Mouse (Mus musculus): ENCODE data around the gene Traf3. TPM values are rescaled to one million over a fixed set of nuclear protein-coding genes. Genes with fewer than 3 reads are reported as not detected.

The Traf3 gene
- polyA plus RNA-seq, 1 experiment from 2014 or later: 6.0 TPM

- H3K27ac ChIP-seq (replicated peaks in 1 of 2; ENCODE audit: control insufficient read depth in 1 of 2, insufficient read depth in 1 of 2, low read depth in 2 of 2, low read length in 2 of 2): no peak overlapping the region
- no peaks in the 10 kb centered on the region for H3K36me3 ChIP-seq (ENCODE audit: control insufficient read depth, insufficient read depth, low read length)
- H3K9me3 ChIP-seq (ENCODE audit: control insufficient read depth, low read length): no peaks in the 10 kb centered on the region
- no peak overlapping the region for H3K9ac ChIP-seq (ENCODE audit: low read length)
- no peak overlapping the region for H3K4me2 ChIP-seq (ENCODE audit: low read length)
- peaks cover 6% of the 10 kb centered on the region in 2 experiments; a peak in 3 of 4 replicates for H3K4me1 ChIP-seq (ENCODE audit: control insufficient read depth in 2 of 2, insufficient read depth in 2 of 2, low read length in 2 of 2)
- 87% methylated on average over 1 of the region's 1 CpGs for WGBS
- H3K27me3 ChIP-seq (ENCODE audit: control insufficient read depth, insufficient read depth, low read length): no peaks in the 10 kb centered on the region
- H3K4me3 ChIP-seq (ENCODE audit: control insufficient read depth in 1 of 2, insufficient read depth in 1 of 2, low read depth in 1 of 2, low read length in 2 of 2): no peak overlapping the region
- no peak for ATAC-seq (ENCODE audit: insufficient number of reproducible peaks, insufficient read depth, low FRiP score, low read depth)
Measured at GRCm38 (mm10) chr12:111155756-111156155, 10.4 kb upstream of the Traf3 start.

DNA sequence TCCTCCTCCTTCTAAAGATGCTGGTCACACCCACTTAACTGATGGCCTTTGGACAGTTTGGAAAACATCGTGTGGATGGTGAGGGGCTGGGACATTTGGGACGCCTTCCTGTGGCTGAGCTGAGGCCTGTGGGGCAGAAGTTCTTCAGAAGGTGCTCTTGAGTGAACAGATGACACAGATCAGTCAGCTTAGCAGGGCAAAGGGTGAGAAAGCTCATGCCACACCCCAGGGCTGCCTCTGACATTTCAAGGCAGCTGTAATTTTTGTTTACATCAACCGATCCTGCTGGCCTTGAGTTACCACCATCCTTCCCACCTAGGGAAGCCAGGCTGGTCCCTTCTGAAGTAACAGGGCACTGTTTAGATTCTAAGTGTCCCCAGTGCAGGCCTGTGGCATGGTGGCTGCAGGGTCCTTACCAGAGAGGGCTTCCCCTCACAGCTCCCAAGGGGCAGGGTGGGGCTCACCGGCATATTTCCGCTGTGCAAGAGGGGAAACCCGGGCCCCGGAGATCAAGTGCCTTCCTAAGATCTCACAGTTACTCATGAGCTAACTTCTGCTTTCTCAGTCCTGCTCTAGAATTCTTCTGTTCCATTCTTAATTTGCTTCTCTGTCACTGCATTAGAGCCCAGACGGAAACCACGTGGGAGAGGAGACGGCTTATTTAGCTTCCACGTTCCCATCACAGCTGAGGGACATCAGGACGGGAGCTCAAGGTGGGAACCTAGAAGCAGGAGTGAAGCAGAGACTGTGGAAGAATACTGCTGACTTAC is 6.3 kb upstream of the Traf3 start:
- no peak overlapping the region for H3K4me3 ChIP-seq (ENCODE audit: control insufficient read depth in 1 of 2, insufficient read depth in 1 of 2, low read depth in 1 of 2, low read length in 2 of 2)
- no peaks in the 10 kb centered on the region for H3K36me3 ChIP-seq (ENCODE audit: control insufficient read depth, insufficient read depth, low read length)
- H3K4me2 ChIP-seq (ENCODE audit: low read length): no peak overlapping the region
- no peak for ATAC-seq (ENCODE audit: insufficient number of reproducible peaks, insufficient read depth, low FRiP score, low read depth)
- no peak overlapping the region for H3K27ac ChIP-seq (replicated peaks in 1 of 2; ENCODE audit: control insufficient read depth in 1 of 2, insufficient read depth in 1 of 2, low read depth in 2 of 2, low read length in 2 of 2)
- WGBS: 59% methylated on average over 12 of the region's 12 CpGs
- H3K27me3 ChIP-seq (ENCODE audit: control insufficient read depth, insufficient read depth, low read length): no peaks in the 10 kb centered on the region
- H3K9me3 ChIP-seq (ENCODE audit: control insufficient read depth, low read length): no peaks in the 10 kb centered on the region
- no peak overlapping the region for H3K9ac ChIP-seq (ENCODE audit: low read length)
- peaks cover 8 to 16% of the 10 kb centered on the region in 2 experiments; a peak in 3 of 4 replicates for H3K4me1 ChIP-seq (ENCODE audit: control insufficient read depth in 2 of 2, insufficient read depth in 2 of 2, low read length in 2 of 2)

GRCm38 (mm10) chr12:111160871-111161270 is 5.3 kb upstream of the Traf3 start:
- 89% methylated on average over 10 of the region's 10 CpGs for WGBS
- H3K4me1 ChIP-seq (ENCODE audit: control insufficient read depth in 2 of 2, insufficient read depth in 2 of 2, low read length in 2 of 2): peaks cover 12 to 17% of the 10 kb centered on the region in 2 experiments; a peak in 3 of 4 replicates
- H3K4me2 ChIP-seq (ENCODE audit: low read length): no peak overlapping the region

GRCm38 (mm10) chr12:111161943-111162311 is 4.2 kb upstream of the Traf3 start:
- H3K4me1 ChIP-seq (ENCODE audit: control insufficient read depth in 2 of 2, insufficient read depth in 2 of 2, low read length in 2 of 2): peaks cover 12 to 17% of the 10 kb centered on the region in 2 experiments; a peak in 3 of 4 replicates
- no peaks in the 10 kb centered on the region for H3K9me3 ChIP-seq (ENCODE audit: control insufficient read depth, low read length)
- no peaks in the 10 kb centered on the region for H3K36me3 ChIP-seq (ENCODE audit: control insufficient read depth, insufficient read depth, low read length)
- H3K27ac ChIP-seq (replicated peaks in 1 of 2; ENCODE audit: control insufficient read depth in 1 of 2, insufficient read depth in 1 of 2, low read depth in 2 of 2, low read length in 2 of 2): no peak overlapping the region
- H3K9ac ChIP-seq (ENCODE audit: low read length): peak overlapping the region; percentile 58; the same call in 1 of the 2 replicates
- H3K4me3 ChIP-seq (ENCODE audit: control insufficient read depth in 1 of 2, insufficient read depth in 1 of 2, low read depth in 1 of 2, low read length in 2 of 2): peak overlapping the region in 1 of 2 experiments; percentile 22; a peak in 2 of 4 replicates
- WGBS: 35% methylated on average over 7 of the region's 7 CpGs
- no peaks in the 10 kb centered on the region for H3K27me3 ChIP-seq (ENCODE audit: control insufficient read depth, insufficient read depth, low read length)
- peak overlapping the region; percentile 62 for H3K4me2 ChIP-seq (ENCODE audit: low read length)
- no peak for ATAC-seq (ENCODE audit: insufficient number of reproducible peaks, insufficient read depth, low FRiP score, low read depth)

More at GRCm38 (mm10) chr12:111160871-111161270, 5.3 kb upstream of the Traf3 start:
- Histone ChIP-seq H3K36me3 (ENCODE audit: control insufficient read depth, insufficient read depth, low read length) (no peaks in the 10 kb centered on the region), H3K9me3 (ENCODE audit: control insufficient read depth, low read length) (no peaks in the 10 kb centered on the region), H3K9ac (ENCODE audit: low read length) (no peak overlapping the region), H3K27me3 (ENCODE audit: control insufficient read depth, insufficient read depth, low read length) (no peaks in the 10 kb centered on the region), H3K27ac (replicated peaks in 1 of 2; ENCODE audit: control insufficient read depth in 1 of 2, insufficient read depth in 1 of 2, low read depth in 2 of 2, low read length in 2 of 2) (no peak overlapping the region), H3K4me3 (ENCODE audit: control insufficient read depth in 1 of 2, insufficient read depth in 1 of 2, low read depth in 1 of 2, low read length in 2 of 2) (no peak overlapping the region)
- ATAC-seq (ENCODE audit: insufficient number of reproducible peaks, insufficient read depth, low FRiP score, low read depth): no peak

GRCm38 (mm10) chr12:111162312-111163061 is 3.7 kb upstream of the Traf3 start:
- no peaks in the 10 kb centered on the region for H3K27me3 ChIP-seq (ENCODE audit: control insufficient read depth, insufficient read depth, low read length)
- H3K27ac ChIP-seq (replicated peaks in 1 of 2; ENCODE audit: control insufficient read depth in 1 of 2, insufficient read depth in 1 of 2, low read depth in 2 of 2, low read length in 2 of 2): peak overlapping the region; percentile 24 to 34; a peak in 3 of 4 replicates
- no peaks in the 10 kb centered on the region for H3K9me3 ChIP-seq (ENCODE audit: control insufficient read depth, low read length)
- 9% methylated on average over 16 of the region's 16 CpGs for WGBS
- H3K4me1 ChIP-seq (ENCODE audit: control insufficient read depth in 2 of 2, insufficient read depth in 2 of 2, low read length in 2 of 2): peaks cover 17% of the 10 kb centered on the region in 2 experiments
- H3K9ac ChIP-seq (ENCODE audit: low read length): peak overlapping the region; percentile 58
- H3K4me2 ChIP-seq (ENCODE audit: low read length): peak overlapping the region; percentile 62
- peak overlapping the region; percentile 22 to 34 for H3K4me3 ChIP-seq (ENCODE audit: control insufficient read depth in 1 of 2, insufficient read depth in 1 of 2, low read depth in 1 of 2, low read length in 2 of 2)
- H3K36me3 ChIP-seq (ENCODE audit: control insufficient read depth, insufficient read depth, low read length): no peaks in the 10 kb centered on the region
- peak; percentile 41 for ATAC-seq (ENCODE audit: insufficient number of reproducible peaks, insufficient read depth, low FRiP score, low read depth)

- Histone ChIP-seq H3K36me3 (ENCODE audit: control insufficient read depth, insufficient read depth, low read length) (no peaks in the 10 kb centered on the region), H3K4me2 (ENCODE audit: low read length) (peak overlapping the region; percentile 66), H3K27me3 (ENCODE audit: control insufficient read depth, insufficient read depth, low read length) (no peaks in the 10 kb centered on the region), H3K27ac (replicated peaks in 1 of 2; ENCODE audit: control insufficient read depth in 1 of 2, insufficient read depth in 1 of 2, low read depth in 2 of 2, low read length in 2 of 2) (peak overlapping the region; percentile 20 to 36; a peak in 2 of 4 replicates), H3K4me1 (ENCODE audit: control insufficient read depth in 2 of 2, insufficient read depth in 2 of 2, low read length in 2 of 2) (peaks cover 17 to 26% of the 10 kb centered on the region in 2 experiments), H3K4me3 (ENCODE audit: control insufficient read depth in 1 of 2, insufficient read depth in 1 of 2, low read depth in 1 of 2, low read length in 2 of 2) (peak overlapping the region; percentile 39 to 54), H3K9me3 (ENCODE audit: control insufficient read depth, low read length) (no peaks in the 10 kb centered on the region), H3K9ac (ENCODE audit: low read length) (peak overlapping the region; percentile 67)
- WGBS: 3% methylated on average over 13 of the region's 13 CpGs
- ATAC-seq (ENCODE audit: insufficient number of reproducible peaks, insufficient read depth, low FRiP score, low read depth): peak; percentile 77
Measured at GRCm38 (mm10) chr12:111164310-111164751, 1.8 kb upstream of the Traf3 start.

DNA sequence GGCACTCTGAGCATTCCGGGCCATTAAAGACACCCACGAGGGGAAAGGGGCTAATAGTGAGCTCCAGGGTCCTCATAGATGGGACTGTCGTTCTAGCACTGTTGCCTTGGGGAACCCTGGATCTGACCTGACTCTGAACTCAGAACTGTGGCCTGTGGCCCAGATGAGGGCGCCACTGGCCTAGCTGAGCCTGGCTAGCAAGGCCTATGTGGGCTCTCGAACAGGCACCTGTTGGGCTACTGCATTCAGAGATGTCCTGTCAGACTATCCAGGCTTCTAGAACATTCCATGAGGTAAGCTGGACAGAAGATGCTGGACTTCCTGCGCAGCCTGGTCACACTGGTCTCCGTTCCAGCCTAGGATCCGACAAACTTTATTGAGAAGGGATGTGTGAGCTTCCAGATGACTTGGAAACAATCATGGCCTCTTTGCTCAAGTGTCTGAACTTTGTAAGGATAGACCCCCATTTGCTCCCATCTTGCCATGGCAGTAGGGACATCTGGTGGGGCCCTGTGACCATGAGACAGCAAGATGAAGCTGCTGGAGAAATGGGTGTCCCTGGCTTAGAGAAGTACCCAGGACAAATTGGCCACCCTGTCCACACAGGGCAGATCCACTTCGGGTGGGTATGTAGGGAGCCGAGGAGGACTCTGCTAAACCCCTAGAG is 891 bp upstream of the Traf3 start:
- Histone ChIP-seq H3K9me3 (ENCODE audit: control insufficient read depth, low read length) (no peaks in the 10 kb centered on the region), H3K27me3 (ENCODE audit: control insufficient read depth, insufficient read depth, low read length) (no peaks in the 10 kb centered on the region), H3K27ac (replicated peaks in 1 of 2; ENCODE audit: control insufficient read depth in 1 of 2, insufficient read depth in 1 of 2, low read depth in 2 of 2, low read length in 2 of 2) (peak overlapping the region; percentile 44 to 83; a peak in 3 of 4 replicates), H3K36me3 (ENCODE audit: control insufficient read depth, insufficient read depth, low read length) (no peaks in the 10 kb centered on the region), H3K9ac (ENCODE audit: low read length) (peak overlapping the region; percentile 88; the same call in 1 of the 2 replicates), H3K4me3 (ENCODE audit: control insufficient read depth in 1 of 2, insufficient read depth in 1 of 2, low read depth in 1 of 2, low read length in 2 of 2) (peak overlapping the region in 1 of 2 experiments; percentile 78; a peak in 2 of 4 replicates), H3K4me2 (ENCODE audit: low read length) (peak overlapping the region; percentile 74), H3K4me1 (ENCODE audit: control insufficient read depth in 2 of 2, insufficient read depth in 2 of 2, low read length in 2 of 2) (peaks cover 17 to 26% of the 10 kb centered on the region in 2 experiments)
- 68% methylated on average over 10 of the region's 10 CpGs for WGBS
- no peak for ATAC-seq (ENCODE audit: insufficient number of reproducible peaks, insufficient read depth, low FRiP score, low read depth)

All from heart, embryonic 14.5 days (tissue).